13 mouse cellular contexts compared by ENCODE assay signal in genomic region chr17:3138387-3138786, GRCm38 (mm10). TPM values are rescaled to one million over a fixed set of nuclear protein-coding genes. Genes with fewer than 3 reads are reported as not detected.
DNase-seq lines count a peak whose midpoint lies in the region; ATAC-seq and TF ChIP-seq lines count a peak whose summit lies in the region.
"Had no signal": no experiment of that assay in that cellular context is flagged by ENCODE, and none has a peak within 500 bp of the region (broad histone marks: within the 10 kb centered on the region; RNA-seq: fewer than 3 reads in every experiment).

No protein-coding gene starts in this region.

- TF ChIP-seq CTCF in cortical plate, adult 2 months (IDR thresholded peaks at IDR 0.05; ENCODE audit: extremely low read depth, insufficient read depth, low read length) = no peak
- TF ChIP-seq CTCF in liver, adult 2 months (IDR thresholded peaks at IDR 0.05; ENCODE audit: low read depth, low read length) = no peak

- H3K4me2 ChIP-seq in heart, embryonic 11.5 days = peak overlapping the region; percentile 41
- no peak overlapping the region for H3K4me2 ChIP-seq in neural tube, embryonic 15.5 days
- H3K4me2 ChIP-seq in midbrain, embryonic 13.5 days (replicated peaks) = no peak overlapping the region
- H3K4me2 ChIP-seq: lung, embryonic 14.5 days had no signal

- 0 out of 2 replicates have a peak, but pooled peaks have one; percentile 70 for ATAC-seq in heart, embryonic 11.5 days (replicated peaks; ENCODE audit: insufficient number of reproducible peaks, low FRiP score, low TSS enrichment)
- ATAC-seq in CD4-positive, CD25-positive, alpha-beta regulatory T cell, adult 4 months = peak; percentile 82
- ATAC-seq in neural tube, embryonic 15.5 days (ENCODE audit: low FRiP score) = no peak
- no peak for ATAC-seq in midbrain, embryonic 13.5 days
- ATAC-seq: forebrain, embryonic 16.5 days had no signal

- H3K9me3 ChIP-seq in heart, embryonic 11.5 days (replicated peaks; ENCODE audit: control insufficient read depth, low read length) = no peaks in the 10 kb centered on the region
- H3K9me3 ChIP-seq in neural tube, embryonic 15.5 days (replicated peaks) = no peaks in the 10 kb centered on the region
- no peaks in the 10 kb centered on the region for H3K9me3 ChIP-seq in midbrain, embryonic 13.5 days

- no peak overlapping the region for H3K9ac ChIP-seq in heart, embryonic 11.5 days (ENCODE audit: low read depth, low read length)
- H3K9ac ChIP-seq in liver, adult 2 months (ENCODE audit: low read depth, low read length) = no peak overlapping the region
- no peak overlapping the region for H3K9ac ChIP-seq in neural tube, embryonic 15.5 days (replicated peaks)
- H3K9ac ChIP-seq in midbrain, embryonic 13.5 days (replicated peaks) = no peak overlapping the region
- H3K9ac ChIP-seq: lung, embryonic 14.5 days had no signal

- no peaks in the 10 kb centered on the region for H3K36me3 ChIP-seq in heart, embryonic 11.5 days (ENCODE audit: control insufficient read depth, insufficient read depth, low read length)
- no peaks in the 10 kb centered on the region for H3K36me3 ChIP-seq in liver, adult 2 months (ENCODE audit: control insufficient read depth, insufficient read depth, low read length)
- H3K36me3 ChIP-seq in neural tube, embryonic 15.5 days = no peaks in the 10 kb centered on the region
- peaks cover 4% of the 10 kb centered on the region; the same call in 1 of the 2 replicates for H3K36me3 ChIP-seq in midbrain, embryonic 13.5 days

- TF ChIP-seq POLR2A in cortical plate, adult 2 months (IDR thresholded peaks at IDR 0.05; ENCODE audit: extremely low read depth, insufficient read depth, low read length) = no peak
- no peak for TF ChIP-seq POLR2A in liver, adult 2 months (IDR thresholded peaks at IDR 0.05; ENCODE audit: extremely low read depth, insufficient read depth, low read length)

- intact Hi-C loops in heart, postnatal 14 days (cut with DNase I) = no loop called here

- peaks cover 35% of the 10 kb centered on the region for H3K4me1 ChIP-seq in heart, embryonic 11.5 days (ENCODE audit: control insufficient read depth, insufficient read depth, low read length)
- H3K4me1 ChIP-seq in cortical plate, adult 2 months (ENCODE audit: control insufficient read depth, insufficient read depth, low read length) = peaks cover 3% of the 10 kb centered on the region; the same call in 1 of the 2 replicates
- peaks cover 12% of the 10 kb centered on the region for H3K4me1 ChIP-seq in liver, adult 2 months (ENCODE audit: control insufficient read depth, insufficient read depth, low read length)
- peaks cover 13% of the 10 kb centered on the region; the same call in 1 of the 2 replicates for H3K4me1 ChIP-seq in neural tube, embryonic 15.5 days
- H3K4me1 ChIP-seq in midbrain, embryonic 13.5 days (replicated peaks) = peaks cover 15% of the 10 kb centered on the region

- 10% methylated on average over 3 of the region's 3 CpGs for whole genome bisulfite sequencing in heart, embryonic 11.5 days (ENCODE audit: insufficient replicate concordance)
- WGBS in liver, adult 2 months = 7% methylated on average over 3 of the region's 3 CpGs
- 71% methylated on average over 3 of the region's 3 CpGs for WGBS in neural tube, embryonic 15.5 days
- 80% methylated on average over 3 of the region's 3 CpGs for WGBS in midbrain, embryonic 13.5 days

- DNase-seq in heart, postnatal 14 days = no peak
- peak; percentile 49 for DNase-seq in liver, adult 2 months (ENCODE audit: extremely low read depth, low read depth, low spot score)
- no peak for DNase-seq in cerebellum, postnatal 4 days (ENCODE audit: low spot score in 2 of 2)
- DNase-seq: right cerebral cortex, adult 18-20 months had no signal

- no peaks in the 10 kb centered on the region for H3K27me3 ChIP-seq in heart, embryonic 11.5 days (ENCODE audit: control insufficient read depth, insufficient read depth, low read length)
- no peaks in the 10 kb centered on the region for H3K27me3 ChIP-seq in liver, adult 2 months (ENCODE audit: control insufficient read depth, insufficient read depth, low read length)
- no peaks in the 10 kb centered on the region for H3K27me3 ChIP-seq in neural tube, embryonic 15.5 days (replicated peaks)
- H3K27me3 ChIP-seq in midbrain, embryonic 13.5 days = no peaks in the 10 kb centered on the region
- H3K27me3 ChIP-seq: CH12.LX had no signal

- H3K27ac ChIP-seq in heart, embryonic 11.5 days (ENCODE audit: low read depth, low read length) = peak overlapping the region; percentile 70
- H3K27ac ChIP-seq in cortical plate, adult 2 months (ENCODE audit: insufficient read depth, low read length) = peak overlapping the region; percentile 59; the same call in 1 of the 2 replicates
- no peak overlapping the region for H3K27ac ChIP-seq in liver, adult 2 months (replicated peaks; ENCODE audit: insufficient read depth, low read depth, low read length)
- no peak overlapping the region for H3K27ac ChIP-seq in neural tube, embryonic 15.5 days (replicated peaks)
- no peak overlapping the region for H3K27ac ChIP-seq in midbrain, embryonic 13.5 days

- H3K4me3 ChIP-seq in heart, embryonic 11.5 days (ENCODE audit: low read depth, low read length) = no peak overlapping the region
- H3K4me3 ChIP-seq in cortical plate, adult 2 months (ENCODE audit: insufficient read depth, low read length) = no peak overlapping the region
- no peak overlapping the region for H3K4me3 ChIP-seq in liver, adult 2 months (ENCODE audit: insufficient read depth, low read depth, low read length)
- H3K4me3 ChIP-seq in neural tube, embryonic 15.5 days (replicated peaks) = no peak overlapping the region
- no peak overlapping the region for H3K4me3 ChIP-seq in midbrain, embryonic 13.5 days (replicated peaks)
- H3K4me3 ChIP-seq: myocyte had no signal

- H3K79me2 ChIP-seq in liver, adult 2 months (ENCODE audit: control insufficient read depth, insufficient read depth, low read length) = peaks cover 39% of the 10 kb centered on the region

RNA-seq across cellular contexts. Expression of gene Scaf8, which starts 23.6 kb away (rescaled TPM):
- polyA plus RNA-seq in heart, embryonic 11.5 days (2014; fragmentation: Nextera tagmentation; extraction: Ambion mirVana) = 19.1 and 20.6 TPM in 2 replicates
- total RNA-seq in heart, postnatal 14 days (2021) = 10 to 100 TPM; 36.5 to 36.6 TPM
- polyA plus RNA-seq in CD4-positive, CD25-positive, alpha-beta regulatory T cell, adult 4 months (2017; shearing (Covaris generic)) = 10 to 100 TPM; 23.4 to 25.5 TPM
- 31.1 and 32.4 TPM in 2 replicates for polyA plus RNA-seq in cortical plate, adult 2 months (2012; rRNA removed)
- 12.1 and 12.4 TPM in 2 replicates for total RNA-seq in liver, adult 2 months (2014; rRNA removed)
- polyA plus RNA-seq in liver, adult 2 months (2012; rRNA removed) = 9.4 and 10.8 TPM in 2 replicates
- polyA plus RNA-seq in neural tube, embryonic 15.5 days (2015; fragmentation: Nextera tagmentation; extraction: Ambion mirVana) = 14.2 and 17.4 TPM in 2 replicates
- polyA plus RNA-seq in midbrain, embryonic 13.5 days (2015; fragmentation: Nextera tagmentation; extraction: Ambion mirVana) = 15.4 and 17.0 TPM in 2 replicates

Comparison
In these comparisons a context has a peak if more than half of its experiments do, and no peak if none do; other contexts are left out.
1. ATAC-seq: peak in heart, embryonic 11.5 days (single experiment) and CD4-positive, CD25-positive, alpha-beta regulatory T cell, adult 4 months (single experiment); none in neural tube, embryonic 15.5 days (single experiment) and midbrain, embryonic 13.5 days (single experiment).
2. H3K27ac ChIP-seq: peak in heart, embryonic 11.5 days (single experiment) and cortical plate, adult 2 months (single experiment); none in liver, adult 2 months (single experiment), neural tube, embryonic 15.5 days (single experiment) and midbrain, embryonic 13.5 days (single experiment).